Mouse (Mus musculus) hematopoietic stem cell, adult 5-6 weeks (primary cell): Measurements from ENCODE around the gene Gm49396. TPM values are rescaled to one million over a fixed set of nuclear protein-coding genes. Genes with fewer than 3 reads are reported as not detected.

Source experiments
- ATAC-seq, 2 experiments: fragments of 125-278 bp in 1 of 2; replicated peaks in 1 of 2; 2 replicates each; pipeline ENCODE4 v1.8.0; 2016 to 2017; ENCODE audit warnings: inconsistent platforms in 2 of 2, mild to moderate bottlenecking in 2 of 2, moderate number of reproducible peaks in 2 of 2, low read depth in 1 of 2, moderate TSS enrichment in 1 of 2; ENCODE audit not compliant: low FRiP score in 2 of 2, poor library complexity in 2 of 2, severe bottlenecking in 2 of 2, insufficient read depth in 1 of 2, low TSS enrichment in 1 of 2
- total RNA-seq: library from RNA; stranded (forward); fragments of 172-1452, 232-1000 nt; gene quantifications from 2 replicates; pipeline ENCODE4 v1.2.3, GENCODE M21; 2017

Gm49396 gene
- total RNA-seq, 1 experiment from 2014 or later = 5.0 TPM

GRCm38 (mm10) chr7:30550603-30551002, 12.5 kb upstream of the Gm49396 start:
- no peak for ATAC-seq

- ATAC-seq = peak; percentile 58 to 61
Measured at GRCm38 (mm10) chr7:30551445-30552101, 11.6 kb upstream of the Gm49396 start.

GRCm38 (mm10) chr7:30552102-30553020, 10.8 kb upstream of the Gm49396 start, which contains the start of the genes Hspb6 and Proser3:
TSS of gene Hspb6 (plus strand) at chr7:30552178.
TSS of gene Proser3 (minus strand) at chr7:30552299.
- ATAC-seq = peak; percentile 86 to 92

DNA sequence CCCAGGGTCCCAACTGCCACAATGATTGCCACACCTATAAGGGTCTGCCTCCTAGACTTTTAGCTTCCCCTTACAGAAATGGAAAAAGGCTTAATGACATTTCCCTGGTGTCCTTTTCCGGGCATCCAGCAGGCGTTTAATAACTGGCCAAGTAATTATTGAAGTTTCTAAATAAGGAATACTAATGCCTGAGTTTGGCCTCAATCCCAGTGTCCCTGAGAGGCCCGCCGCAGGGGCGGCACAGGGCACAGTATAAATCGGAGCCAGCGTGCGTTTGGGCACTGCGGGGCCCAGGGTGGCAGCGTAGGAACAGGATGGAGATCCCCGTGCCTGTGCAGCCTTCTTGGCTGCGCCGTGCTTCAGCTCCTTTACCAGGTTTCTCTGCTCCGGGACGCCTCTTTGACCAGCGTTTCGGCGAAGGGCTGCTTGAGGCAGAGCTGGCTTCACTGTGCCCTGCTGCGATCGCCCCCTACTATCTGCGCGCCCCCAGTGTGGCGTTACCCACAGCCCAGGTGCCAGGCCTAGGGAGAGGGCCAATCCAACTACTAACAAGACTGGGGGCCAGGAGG, 10.0 kb upstream of the Gm49396 start:
- ATAC-seq = no peak

- ATAC-seq = no peak
Measured at GRCm38 (mm10) chr7:30553810-30554584, 9.1 kb upstream of the Gm49396 start.

GRCm38 (mm10) chr7:30556894-30557536, 6.1 kb upstream of the Gm49396 start:
- ATAC-seq = no peak

GRCm38 (mm10) chr7:30557901-30558514, 5.1 kb upstream of the Gm49396 start:
- ATAC-seq = no peak

GRCm38 (mm10) chr7:30558656-30559442, 4.3 kb upstream of the Gm49396 start:
- ATAC-seq = no peak

- peak; percentile 65 to 79 for ATAC-seq
Measured at GRCm38 (mm10) chr7:30559443-30559954, 3.6 kb upstream of the Gm49396 start, which contains the start of gene Lin37. TSS of gene Lin37 (minus strand) at chr7:30559838.

DNA sequence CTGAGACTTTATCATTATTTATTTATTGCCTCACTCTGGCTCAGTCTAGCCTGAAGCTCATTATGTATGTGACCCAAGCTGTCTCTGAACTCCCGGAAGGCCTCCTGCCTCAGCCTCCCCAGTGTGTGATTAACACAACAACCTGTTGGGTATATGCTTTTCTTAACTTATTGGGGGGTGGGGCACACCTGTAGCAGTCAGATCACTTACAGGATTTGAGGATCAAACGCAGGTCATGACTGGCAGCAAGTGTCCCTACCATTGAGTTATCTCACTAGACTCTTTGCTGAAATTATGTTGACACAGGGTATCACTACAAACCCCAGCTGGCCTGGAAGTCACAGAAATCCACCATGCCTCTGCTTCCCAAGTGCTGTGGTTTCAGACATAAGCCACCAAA, 2.8 kb upstream of the Gm49396 start:
- ATAC-seq = no peak

DNA sequence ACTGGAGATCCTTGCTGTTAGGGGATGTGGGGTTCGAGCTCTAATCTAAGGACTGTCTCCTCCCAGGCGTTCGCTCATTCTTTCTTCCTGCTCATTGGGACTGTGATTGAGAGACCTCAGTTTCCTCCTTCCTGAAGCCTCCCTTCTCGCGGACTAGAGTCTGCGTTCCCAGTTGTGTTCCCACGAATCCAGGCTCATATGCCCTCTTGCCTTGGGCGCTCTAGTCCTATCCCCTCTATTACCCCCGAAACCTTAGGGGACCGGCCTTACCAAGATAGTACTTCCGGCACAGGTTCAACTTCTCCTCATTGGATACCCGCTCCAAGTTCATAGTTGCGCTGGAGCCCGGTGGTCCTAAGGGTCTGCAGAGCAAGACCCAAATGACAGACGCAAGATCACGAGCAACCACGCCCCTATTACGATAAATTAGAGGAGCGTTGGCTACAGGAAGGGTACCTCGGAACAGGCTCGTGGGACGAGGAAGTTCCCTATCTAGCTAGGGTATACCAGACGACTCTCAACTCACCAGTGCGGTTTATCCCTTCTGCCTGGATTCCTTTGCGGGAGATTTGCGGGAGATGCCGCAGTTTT, 523 bp upstream of the Gm49396 start:
- peak in 1 of 2 experiments; percentile 5; a peak in 1 of 4 replicates for ATAC-seq

DNA sequence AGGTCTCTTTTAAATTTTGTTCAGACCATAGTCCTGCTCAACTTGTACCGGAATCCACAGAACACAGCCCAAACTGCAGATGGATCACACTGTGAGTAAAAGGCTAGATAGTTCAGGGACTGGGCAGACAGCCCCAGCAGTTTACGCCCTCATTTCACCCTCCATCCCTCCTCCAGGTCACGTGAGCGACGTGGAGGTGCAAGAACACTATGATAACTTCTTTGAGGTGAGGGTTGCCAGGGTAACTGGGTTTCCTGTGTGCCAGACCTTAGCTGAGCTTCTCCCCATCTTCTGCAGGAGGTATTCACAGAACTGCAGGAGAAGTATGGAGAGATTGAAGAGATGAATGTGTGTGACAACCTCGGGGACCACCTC, 749 bp downstream of the Gm49396 start:
- no peak for ATAC-seq

DNA sequence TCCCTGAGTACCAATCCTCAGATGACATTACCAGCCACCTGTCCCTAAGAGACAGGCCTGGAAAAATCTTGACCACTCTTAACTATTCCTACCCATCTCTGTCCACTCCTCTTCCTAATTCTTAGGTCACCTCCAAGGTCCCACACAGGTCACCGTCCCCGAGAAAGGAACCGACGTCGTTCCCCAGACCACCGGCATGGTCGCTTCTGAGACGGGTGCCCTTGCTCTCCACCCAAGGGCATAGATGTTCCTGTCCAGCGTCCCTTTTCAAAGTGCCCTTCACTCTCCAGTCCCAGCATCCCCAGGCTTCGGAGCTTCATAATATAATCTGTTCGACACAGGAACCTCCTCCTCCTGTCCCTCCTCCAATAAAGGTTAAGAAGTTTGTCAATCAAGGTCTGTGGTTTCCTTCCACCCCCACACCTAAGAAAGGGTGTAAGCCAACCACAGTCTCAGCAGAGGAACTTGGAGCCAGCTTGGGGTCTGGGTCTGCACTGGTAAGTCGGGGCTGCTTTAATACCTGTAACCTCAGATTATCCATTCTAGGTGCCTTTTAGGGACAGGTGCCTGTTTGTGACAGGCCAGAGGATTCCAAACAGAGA, 1.9 kb downstream of the Gm49396 start, which contains the start of gene Igflr1:
Igflr1 (plus strand) TSS at position 458 of the 602 bp plus-strand sequence.
- ATAC-seq = no peak

GRCm38 (mm10) chr7:30566033-30566432, 2.9 kb downstream of the Gm49396 start:
- no peak for ATAC-seq

DNA sequence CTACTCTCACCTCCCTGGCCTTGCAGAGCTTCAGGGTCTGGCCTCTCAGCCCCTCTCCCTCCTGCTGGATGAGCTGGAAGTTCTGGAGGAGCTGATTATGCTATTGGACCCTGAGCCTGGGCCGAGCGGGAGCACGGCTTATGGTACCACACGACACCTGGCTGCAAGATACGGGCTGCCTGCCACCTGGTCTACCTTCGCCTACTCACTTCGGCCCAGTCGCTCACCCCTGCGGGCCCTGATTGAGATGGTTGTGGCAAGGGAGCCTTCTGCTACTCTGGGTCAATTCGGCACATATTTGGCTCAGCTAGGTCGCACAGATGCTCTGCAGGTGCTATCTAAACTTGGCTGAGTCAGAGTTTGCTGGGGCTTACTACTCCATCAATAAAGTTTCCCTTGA, 4.4 kb downstream of the Gm49396 start:
- no peak for ATAC-seq
